Mouse (Mus musculus) liver, embryonic 16.5 days (tissue): ENCODE results near the gene Casp6. TPM values are rescaled to one million over a fixed set of nuclear protein-coding genes. Genes with fewer than 3 reads are reported as not detected.

Source experiments
- ATAC-seq: fragments of 200-750 bp; cut with Nextera tagmentation; 2 replicates; pipeline ENCODE4 v1.8.0; 2017; ENCODE audit warnings: low read depth, mild to moderate bottlenecking, moderate number of reproducible peaks, moderate library complexity
- H3K27ac ChIP-seq: fragments of 300-500 bp; sonication (generic); 2 replicates; pipeline ENCODE4 v1.5.1; 2014; ENCODE audit warnings: mild to moderate bottlenecking, low read length
- H3K27me3 ChIP-seq: fragments of 300-500 bp; sonication (generic); 2 replicates; pipeline ENCODE4 v1.6.1; 2014; ENCODE audit warnings: low read depth, low read length, mixed read lengths; ENCODE audit not compliant: control insufficient read depth, insufficient read depth
- H3K36me3 ChIP-seq: fragments of 300-500 bp; sonication (generic); 2 replicates; pipeline ENCODE4 v1.6.1; 2014; ENCODE audit warnings: mild to moderate bottlenecking; ENCODE audit not compliant: control insufficient read depth, insufficient read depth
- H3K4me1 ChIP-seq: fragments of 300-500 bp; sonication (generic); 2 replicates; pipeline ENCODE4 v1.6.1; 2014; ENCODE audit warnings: low read depth, low read length, mixed read lengths; ENCODE audit not compliant: control insufficient read depth
- H3K4me2 ChIP-seq: fragments of 300-500 bp; sonication (generic); 2 replicates; pipeline ENCODE4 v1.6.1; 2014; ENCODE audit warnings: low read depth, low read length, mixed read lengths
- H3K4me3 ChIP-seq: fragments of 300-500 bp; sonication (generic); 2 replicates; pipeline ENCODE4 v1.5.1; 2014; ENCODE audit warnings: low read depth, mild to moderate bottlenecking, low read length
- H3K9ac ChIP-seq: fragments of 300-500 bp; sonication (generic); 2 replicates; pipeline ENCODE4 v1.6.1; 2014; ENCODE audit warnings: low read depth, low read length
- H3K9me3 ChIP-seq: fragments of 300-500 bp; sonication (generic); replicated peaks from 2 replicates; pipeline ENCODE4 v1.6.1; 2016; ENCODE audit warnings: low read length; ENCODE audit not compliant: control insufficient read depth
- WGBS: fragments of 180-500 bp; shearing (Covaris S2); extraction: QIAGEN DNeasy Blood & Tissue Kit; methylation state at CpG from one replicate; pipeline ENCODE4 v1.1.7; 2014; ENCODE audit not compliant: insufficient replicate concordance; 5-methylcytosine and 5-hydroxymethylcytosine counted together
- polyA plus RNA-seq: library from polyadenylated mRNA; unstranded; fragments of >200 nt; fragmentation: Nextera tagmentation; extraction: Ambion mirVana; gene quantifications from 2 replicates; pipeline ENCODE4 v1.2.1, GENCODE M21; 2015

Gene Casp6
- polyA plus RNA-seq, 1 experiment from 2014 or later = 30.6 TPM

DNA sequence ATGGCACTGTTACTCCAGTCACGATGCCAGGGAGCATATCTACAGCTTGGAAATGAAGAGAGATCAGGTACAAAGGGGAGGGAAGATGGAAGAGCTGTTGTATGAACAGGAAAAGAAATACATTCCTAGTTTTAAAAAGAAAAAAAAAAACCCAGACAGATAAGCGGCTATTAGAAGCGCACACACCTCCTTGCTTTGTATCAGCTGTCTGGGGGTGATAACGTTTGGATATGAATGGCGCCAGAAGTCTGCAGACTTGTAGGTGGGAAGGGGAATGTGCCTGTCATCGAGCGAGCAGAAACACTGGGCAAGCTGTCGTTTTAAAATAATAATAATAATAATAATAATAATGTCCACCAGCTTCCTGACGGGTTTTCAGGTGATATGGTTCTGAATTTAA lies 15.6 kb upstream of the Casp6 start:
- Histone ChIP-seq H3K9ac (no peak overlapping the region), H3K4me1 (peaks cover 54% of the 10 kb centered on the region), H3K4me2 (peak overlapping the region; percentile 44), H3K4me3 (peak overlapping the region; percentile 23; the same call in 1 of the 2 replicates), H3K36me3 (peaks cover 7% of the 10 kb centered on the region), H3K27me3 (no peaks in the 10 kb centered on the region), H3K27ac (peak overlapping the region; percentile 76), H3K9me3 (no peaks in the 10 kb centered on the region)
- WGBS = 28% methylated on average over 9 of the region's 9 CpGs
- ATAC-seq = peak; percentile 52

DNA sequence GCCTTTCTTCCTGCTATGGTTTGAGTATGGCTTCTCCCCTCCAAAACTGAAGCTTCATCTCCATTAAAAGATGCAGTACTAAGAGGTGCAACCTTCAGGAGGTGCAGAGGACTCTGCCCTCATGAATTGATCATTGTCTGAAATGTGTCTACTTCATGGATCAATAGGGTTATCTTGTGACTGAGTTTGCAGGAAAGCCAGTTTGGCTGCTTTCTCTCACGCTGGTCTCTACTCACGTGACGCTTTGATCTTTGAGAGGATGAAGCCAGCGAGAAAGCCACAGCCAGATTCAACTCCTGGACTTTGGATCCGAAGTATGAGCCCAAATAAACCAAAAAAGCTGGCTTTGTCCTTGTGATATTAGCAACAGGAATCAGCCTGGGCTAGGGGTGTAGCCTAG lies 14.8 kb upstream of the Casp6 start:
- peaks cover 47% of the 10 kb centered on the region for H3K4me1 ChIP-seq
- H3K27me3 ChIP-seq = no peaks in the 10 kb centered on the region
- H3K4me3 ChIP-seq = no peak overlapping the region
- H3K4me2 ChIP-seq = peak overlapping the region; percentile 44
- peak; percentile 48 for ATAC-seq
- WGBS = 72% methylated on average over 5 of the region's 5 CpGs
- H3K27ac ChIP-seq = peak overlapping the region; percentile 76
- no peak overlapping the region for H3K9ac ChIP-seq
- H3K36me3 ChIP-seq = peaks cover 13% of the 10 kb centered on the region
- H3K9me3 ChIP-seq = no peaks in the 10 kb centered on the region

- WGBS = 78% methylated on average over 13 of the region's 13 CpGs
Observed at GRCm38 (mm10) chr3:129887779-129888517, 13.3 kb upstream of the Casp6 start.

DNA sequence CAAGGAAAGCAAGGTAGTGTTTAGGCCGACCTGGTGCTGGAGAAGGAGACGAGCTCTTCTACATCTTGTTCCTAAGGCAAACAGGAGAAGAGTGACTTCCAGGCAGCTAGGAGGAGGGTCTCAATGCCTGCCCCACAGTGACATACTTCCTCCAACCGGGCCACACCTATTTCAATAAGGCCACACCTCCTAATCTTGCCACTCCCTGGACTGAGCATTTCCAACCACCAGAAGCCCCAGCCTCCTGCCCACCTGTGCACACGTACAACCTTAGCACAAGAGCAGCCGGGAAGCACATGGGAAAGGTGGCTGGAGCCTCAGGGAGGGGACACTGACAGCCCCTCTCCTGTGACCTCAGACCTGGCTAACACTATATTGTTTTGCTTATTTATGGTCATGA lies 9.2 kb upstream of the Casp6 start:
- Histone ChIP-seq H3K4me3 (no peak overlapping the region), H3K9ac (no peak overlapping the region), H3K27ac (no peak overlapping the region), H3K27me3 (no peaks in the 10 kb centered on the region), H3K9me3 (no peaks in the 10 kb centered on the region), H3K36me3 (peaks cover 21% of the 10 kb centered on the region), H3K4me1 (peaks cover 8% of the 10 kb centered on the region), H3K4me2 (no peak overlapping the region)
- WGBS = 67% methylated on average over 5 of the region's 5 CpGs
- no peak for ATAC-seq

More at GRCm38 (mm10) chr3:129887779-129888517, 13.3 kb upstream of the Casp6 start:
- Histone ChIP-seq H3K27me3 (no peaks in the 10 kb centered on the region), H3K4me2 (no peak overlapping the region), H3K9ac (no peak overlapping the region), H3K36me3 (peaks cover 16% of the 10 kb centered on the region), H3K9me3 (no peaks in the 10 kb centered on the region), H3K4me1 (peaks cover 35% of the 10 kb centered on the region), H3K27ac (no peak overlapping the region), H3K4me3 (no peak overlapping the region)
- ATAC-seq = peak; percentile 37

DNA sequence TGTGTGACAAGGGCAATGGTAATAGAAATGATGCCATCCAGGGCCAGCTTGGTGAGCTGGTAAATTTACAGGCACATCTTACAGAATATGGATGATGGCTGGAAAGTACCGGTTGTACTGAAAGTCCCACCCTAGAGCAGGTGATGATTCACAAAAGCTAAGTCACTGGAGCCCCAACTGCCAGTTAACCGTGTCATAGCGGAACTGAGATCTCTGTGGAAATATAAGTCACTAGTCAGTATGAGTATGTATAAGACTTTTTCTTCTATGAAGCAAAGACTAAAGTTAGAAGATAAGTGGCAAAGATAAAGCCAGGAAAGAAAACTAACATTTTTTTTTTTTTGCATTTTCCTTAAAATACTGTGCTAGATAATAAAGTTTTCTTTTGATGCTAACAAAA lies 8.1 kb upstream of the Casp6 start:
- no peaks in the 10 kb centered on the region for H3K27me3 ChIP-seq
- no peak overlapping the region for H3K27ac ChIP-seq
- H3K4me1 ChIP-seq = peaks cover 4% of the 10 kb centered on the region
- H3K9ac ChIP-seq = no peak overlapping the region
- no peak overlapping the region for H3K4me3 ChIP-seq
- no peaks in the 10 kb centered on the region for H3K9me3 ChIP-seq
- no peak for ATAC-seq
- H3K36me3 ChIP-seq = peaks cover 21% of the 10 kb centered on the region
- 89% methylated on average over 3 of the region's 3 CpGs for WGBS
- no peak overlapping the region for H3K4me2 ChIP-seq

DNA sequence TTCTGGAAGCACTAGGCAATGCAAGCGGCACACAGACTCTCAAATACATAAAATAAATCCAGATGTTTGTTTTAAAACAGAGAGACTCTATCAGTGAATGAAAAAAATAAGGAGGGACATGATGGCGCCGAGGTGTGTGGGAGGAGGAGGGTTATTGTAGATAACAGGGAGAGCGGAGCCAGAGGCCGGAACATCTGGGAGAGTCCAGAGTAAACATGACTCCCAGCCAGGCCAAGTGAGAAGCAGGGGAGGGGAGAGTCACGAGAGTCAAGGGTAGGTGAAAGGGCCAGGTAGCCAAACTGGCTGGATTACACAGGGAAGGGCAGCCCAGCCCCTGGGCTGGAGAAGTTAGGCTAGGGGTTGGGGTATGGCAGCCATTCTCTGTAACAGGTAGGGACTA lies 4.6 kb upstream of the Casp6 start:
- Histone ChIP-seq H3K9me3 (no peaks in the 10 kb centered on the region), H3K27ac (no peak overlapping the region), H3K27me3 (no peaks in the 10 kb centered on the region), H3K36me3 (peaks cover 8% of the 10 kb centered on the region), H3K4me3 (no peak overlapping the region), H3K4me2 (no peak overlapping the region), H3K4me1 (peaks cover 9% of the 10 kb centered on the region), H3K9ac (no peak overlapping the region)
- no peak for ATAC-seq
- WGBS = 60% methylated on average over 6 of the region's 6 CpGs

GRCm38 (mm10) chr3:129898886-129899285 lies 2.3 kb upstream of the Casp6 start:
- no peak overlapping the region for H3K27ac ChIP-seq
- no peak for ATAC-seq
- H3K9ac ChIP-seq = no peak overlapping the region
- peaks cover 25% of the 10 kb centered on the region for H3K4me1 ChIP-seq
- H3K9me3 ChIP-seq = no peaks in the 10 kb centered on the region
- no peaks in the 10 kb centered on the region for H3K36me3 ChIP-seq
- WGBS = 60% methylated on average over 4 of the region's 4 CpGs
- no peaks in the 10 kb centered on the region for H3K27me3 ChIP-seq
- no peak overlapping the region for H3K4me2 ChIP-seq
- no peak overlapping the region for H3K4me3 ChIP-seq

GRCm38 (mm10) chr3:129903369-129903768 lies 2.1 kb downstream of the Casp6 start:
- WGBS = 70% methylated on average over 3 of the region's 3 CpGs
- Histone ChIP-seq H3K9me3 (no peaks in the 10 kb centered on the region), H3K4me1 (peaks cover 22% of the 10 kb centered on the region), H3K4me2 (no peak overlapping the region), H3K27ac (no peak overlapping the region), H3K4me3 (no peak overlapping the region), H3K27me3 (no peaks in the 10 kb centered on the region), H3K36me3 (0 out of 2 replicates have a peak, but pooled peaks cover 1% of the 10 kb centered on the region), H3K9ac (no peak overlapping the region)
- no peak for ATAC-seq

DNA sequence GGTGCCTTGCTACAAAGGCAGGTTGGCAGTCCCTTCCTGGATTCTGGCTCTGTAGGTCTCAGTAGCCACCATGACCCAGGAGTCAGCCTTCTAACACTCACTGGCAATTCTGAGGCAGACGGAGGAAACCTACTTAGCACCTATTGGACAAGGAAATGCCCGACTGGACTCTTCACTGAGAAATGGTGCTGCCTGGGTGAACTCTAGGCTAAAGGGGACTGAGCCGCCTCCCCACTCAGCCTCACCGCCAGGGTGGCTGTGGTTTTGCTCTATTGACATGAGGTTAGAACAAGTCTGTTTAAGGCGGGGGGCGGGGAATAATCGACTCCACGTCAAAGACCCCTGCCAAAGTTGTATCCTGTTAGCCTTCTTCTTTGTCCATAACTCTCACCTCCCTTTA lies 2.6 kb downstream of the Casp6 start:
- H3K27me3 ChIP-seq = no peaks in the 10 kb centered on the region
- no peaks in the 10 kb centered on the region for H3K9me3 ChIP-seq
- no peak overlapping the region for H3K4me3 ChIP-seq
- no peak overlapping the region for H3K4me2 ChIP-seq
- peaks cover 5% of the 10 kb centered on the region; the same call in 1 of the 2 replicates for H3K36me3 ChIP-seq
- ATAC-seq = no peak
- H3K27ac ChIP-seq = no peak overlapping the region
- H3K9ac ChIP-seq = no peak overlapping the region
- WGBS = 56% methylated on average over 8 of the region's 8 CpGs
- H3K4me1 ChIP-seq = peaks cover 22% of the 10 kb centered on the region
